Mouse (Mus musculus) ES-Bruce4 (cell line): ENCODE measurements at regions not wholly inside any gene's neighbourhood (a gene's known extent, or its start where the extent isn't known, plus 50 kb on each side); places are given as distances from the start of the nearest gene placed in this dataset.

Source experiments
- CTCF ChIP-seq: IDR thresholded peaks from one replicate; pipeline ENCODE4 v1.8.1; 2011; ENCODE audit warnings: low read depth, low read length
- EP300 ChIP-seq: IDR thresholded peaks from 2 replicates; pipeline ENCODE4 v1.6.1; 2011; ENCODE audit warnings: low read depth, low read length; ENCODE audit not compliant: insufficient read depth
- POLR2A ChIP-seq: IDR thresholded peaks from one replicate; pipeline ENCODE4 v1.8.1; 2011; ENCODE audit warnings: low read length; ENCODE audit not compliant: insufficient read depth

DNA sequence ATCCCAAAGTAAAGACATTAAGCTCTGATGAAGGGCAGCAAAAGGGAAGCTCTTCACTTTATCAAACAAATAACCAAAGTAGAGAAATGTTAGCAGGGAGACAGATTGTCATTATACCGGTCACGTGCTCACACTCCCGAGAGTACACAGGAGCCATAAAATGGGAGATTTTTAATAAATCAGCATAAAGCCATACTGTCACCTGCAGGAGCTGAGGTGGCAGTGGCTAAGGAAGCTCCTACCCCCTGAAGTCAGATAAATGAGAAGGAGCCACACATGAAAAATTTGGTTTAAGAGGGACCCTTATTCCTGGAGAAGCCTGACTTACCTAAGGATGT is 200.8 kb upstream of the Vrk2 start:
- TF ChIP-seq EP300: no peak
- TF ChIP-seq POLR2A: no peak
- no peak for TF ChIP-seq CTCF
